Mouse (Mus musculus) neural tube, embryonic 14.5 days (tissue): ENCODE data around the gene Yif1b. TPM values are rescaled to one million over a fixed set of nuclear protein-coding genes. Genes with fewer than 3 reads are reported as not detected.

Experiments used
- ATAC-seq: fragments of 200-750 bp; cut with Nextera tagmentation; 2 replicates; pipeline ENCODE4 v1.8.0; 2017; ENCODE audit warnings: low read depth, mild to moderate bottlenecking, moderate TSS enrichment, moderate library complexity
- H3K27ac ChIP-seq: fragments of 300-500 bp; sonication (generic); 2 replicates; pipeline ENCODE4 v1.5.1; 2014; ENCODE audit warnings: low read depth, mild to moderate bottlenecking, control low read depth, low read length, moderate library complexity, mixed read lengths
- H3K27me3 ChIP-seq: fragments of 300-500 bp; sonication (generic); 2 replicates; pipeline ENCODE4 v1.6.1; 2014; ENCODE audit warnings: low read length; ENCODE audit not compliant: control insufficient read depth, insufficient read depth
- H3K36me3 ChIP-seq: fragments of 300-500 bp; sonication (generic); 2 replicates; pipeline ENCODE4 v1.6.1; 2014; ENCODE audit warnings: low read length, mixed read lengths; ENCODE audit not compliant: control insufficient read depth, insufficient read depth
- H3K4me1 ChIP-seq: fragments of 300-500 bp; sonication (generic); 2 replicates; pipeline ENCODE4 v1.6.1; 2014; ENCODE audit warnings: low read length; ENCODE audit not compliant: control insufficient read depth, insufficient read depth
- H3K4me2 ChIP-seq: fragments of 300-500 bp; sonication (generic); 2 replicates; pipeline ENCODE4 v1.6.1; 2014; ENCODE audit warnings: mild to moderate bottlenecking, low read depth, low read length, control low read depth
- H3K4me3 ChIP-seq: fragments of 300-500 bp; sonication (generic); 2 replicates; pipeline ENCODE4 v1.5.1; 2014; ENCODE audit warnings: low read depth, low read length, control low read depth, mixed read lengths
- H3K9ac ChIP-seq: fragments of 300-500 bp; sonication (generic); replicated peaks from 2 replicates; pipeline ENCODE4 v1.6.1; 2014; ENCODE audit warnings: low read depth, mild to moderate bottlenecking, control low read depth, low read length, mixed read lengths
- H3K9me3 ChIP-seq: fragments of 300-500 bp; sonication (generic); 2 replicates; pipeline ENCODE4 v1.6.1; 2016; ENCODE audit warnings: low read length; ENCODE audit not compliant: control insufficient read depth
- WGBS: fragments of 180-500 bp; shearing (Covaris S2); extraction: QIAGEN DNeasy Blood & Tissue Kit; methylation state at CpG from one replicate; pipeline ENCODE4 v1.1.7; 2014; 5-methylcytosine and 5-hydroxymethylcytosine counted together
- polyA plus RNA-seq: library from polyadenylated mRNA; unstranded; fragments of >200 nt; fragmentation: Nextera tagmentation; extraction: Ambion mirVana; gene quantifications from 2 replicates; pipeline ENCODE4 v1.2.1, GENCODE M21; 2014

Gene Yif1b
- polyA plus RNA-seq, 1 experiment from 2014 or later: 104 TPM

- Histone ChIP-seq H3K4me1 (no peaks in the 10 kb centered on the region), H3K27ac (no peak overlapping the region), H3K4me3 (no peak overlapping the region), H3K27me3 (no peaks in the 10 kb centered on the region), H3K4me2 (no peak overlapping the region), H3K9ac (no peak overlapping the region), H3K9me3 (no peaks in the 10 kb centered on the region), H3K36me3 (no peaks in the 10 kb centered on the region)
- no peak for ATAC-seq
- 60% methylated on average over 4 of the region's 4 CpGs for WGBS
Observed at GRCm38 (mm10) chr7:29266931-29267330, 28.8 kb downstream of the Yif1b start.

GRCm38 (mm10) chr7:29270445-29270844, 32.3 kb downstream of the Yif1b start:
- 88% methylated on average over 4 of the region's 4 CpGs for WGBS

GRCm38 (mm10) chr7:29271687-29272465, 33.7 kb downstream of the Yif1b start:
- no peak overlapping the region for H3K9ac ChIP-seq
- no peaks in the 10 kb centered on the region for H3K27me3 ChIP-seq
- no peak for ATAC-seq
- 80% methylated on average over 8 of the region's 8 CpGs for WGBS
- no peak overlapping the region for H3K4me3 ChIP-seq
- H3K4me1 ChIP-seq: no peaks in the 10 kb centered on the region
- no peak overlapping the region for H3K4me2 ChIP-seq
- H3K36me3 ChIP-seq: no peaks in the 10 kb centered on the region
- no peak overlapping the region for H3K27ac ChIP-seq
- no peaks in the 10 kb centered on the region for H3K9me3 ChIP-seq

More at GRCm38 (mm10) chr7:29270445-29270844, 32.3 kb downstream of the Yif1b start:
- H3K27ac ChIP-seq: no peak overlapping the region
- H3K4me1 ChIP-seq: no peaks in the 10 kb centered on the region
- no peaks in the 10 kb centered on the region for H3K36me3 ChIP-seq
- no peaks in the 10 kb centered on the region for H3K27me3 ChIP-seq
- no peak for ATAC-seq
- H3K4me3 ChIP-seq: no peak overlapping the region
- no peak overlapping the region for H3K4me2 ChIP-seq
- H3K9me3 ChIP-seq: no peaks in the 10 kb centered on the region
- H3K9ac ChIP-seq: no peak overlapping the region

- no peaks in the 10 kb centered on the region for H3K36me3 ChIP-seq
- no peak for ATAC-seq
- peaks cover 8% of the 10 kb centered on the region; the same call in 1 of the 2 replicates for H3K4me1 ChIP-seq
- WGBS: 76% methylated on average over 5 of the region's 5 CpGs
- H3K4me2 ChIP-seq: no peak overlapping the region
- H3K27me3 ChIP-seq: peaks cover 7% of the 10 kb centered on the region; the same call in 1 of the 2 replicates
- H3K9me3 ChIP-seq: no peaks in the 10 kb centered on the region
- no peak overlapping the region for H3K4me3 ChIP-seq
- no peak overlapping the region for H3K9ac ChIP-seq
- H3K27ac ChIP-seq: no peak overlapping the region
Observed at GRCm38 (mm10) chr7:29276715-29277114, 38.6 kb downstream of the Yif1b start.

GRCm38 (mm10) chr7:29277510-29277909, 39.4 kb downstream of the Yif1b start:
- 90% methylated on average over 4 of the region's 4 CpGs for WGBS
- Histone ChIP-seq H3K4me2 (no peak overlapping the region), H3K9me3 (no peaks in the 10 kb centered on the region), H3K27me3 (peaks cover 15% of the 10 kb centered on the region; the same call in 1 of the 2 replicates), H3K36me3 (no peaks in the 10 kb centered on the region), H3K27ac (no peak overlapping the region), H3K4me1 (peaks cover 11% of the 10 kb centered on the region; the same call in 1 of the 2 replicates), H3K9ac (no peak overlapping the region), H3K4me3 (no peak overlapping the region)
- no peak for ATAC-seq

GRCm38 (mm10) chr7:29279261-29279660, 41.1 kb downstream of the Yif1b start:
- ATAC-seq: no peak
- Histone ChIP-seq H3K4me3 (no peak overlapping the region), H3K9ac (no peak overlapping the region), H3K4me2 (no peak overlapping the region), H3K4me1 (peaks cover 11% of the 10 kb centered on the region; the same call in 1 of the 2 replicates), H3K9me3 (no peaks in the 10 kb centered on the region), H3K27ac (no peak overlapping the region), H3K36me3 (no peaks in the 10 kb centered on the region), H3K27me3 (peaks cover 18% of the 10 kb centered on the region; the same call in 1 of the 2 replicates)

GRCm38 (mm10) chr7:29279924-29280323, 41.8 kb downstream of the Yif1b start:
- Histone ChIP-seq H3K36me3 (no peaks in the 10 kb centered on the region), H3K27ac (no peak overlapping the region), H3K27me3 (peaks cover 18% of the 10 kb centered on the region; the same call in 1 of the 2 replicates), H3K9me3 (no peaks in the 10 kb centered on the region), H3K4me1 (peaks cover 11% of the 10 kb centered on the region; the same call in 1 of the 2 replicates), H3K4me3 (no peak overlapping the region), H3K4me2 (no peak overlapping the region), H3K9ac (no peak overlapping the region)
- WGBS: 88% methylated on average over 8 of the region's 8 CpGs
- ATAC-seq: no peak

- Histone ChIP-seq H3K4me2 (peak overlapping the region; percentile 92), H3K27ac (no peak overlapping the region), H3K27me3 (peaks cover 18% of the 10 kb centered on the region; the same call in 1 of the 2 replicates), H3K4me3 (peak overlapping the region; percentile 62), H3K4me1 (peaks cover 11% of the 10 kb centered on the region; the same call in 1 of the 2 replicates), H3K9ac (peak overlapping the region; percentile 54), H3K9me3 (no peaks in the 10 kb centered on the region), H3K36me3 (no peaks in the 10 kb centered on the region)
- 8% methylated on average over 13 of the region's 13 CpGs for WGBS
- no peak for ATAC-seq
Observed at GRCm38 (mm10) chr7:29280801-29281200, 42.7 kb downstream of the Yif1b start.
